ENCODE assay signal across 9 mouse cellular contexts in the genomic region with DNA sequence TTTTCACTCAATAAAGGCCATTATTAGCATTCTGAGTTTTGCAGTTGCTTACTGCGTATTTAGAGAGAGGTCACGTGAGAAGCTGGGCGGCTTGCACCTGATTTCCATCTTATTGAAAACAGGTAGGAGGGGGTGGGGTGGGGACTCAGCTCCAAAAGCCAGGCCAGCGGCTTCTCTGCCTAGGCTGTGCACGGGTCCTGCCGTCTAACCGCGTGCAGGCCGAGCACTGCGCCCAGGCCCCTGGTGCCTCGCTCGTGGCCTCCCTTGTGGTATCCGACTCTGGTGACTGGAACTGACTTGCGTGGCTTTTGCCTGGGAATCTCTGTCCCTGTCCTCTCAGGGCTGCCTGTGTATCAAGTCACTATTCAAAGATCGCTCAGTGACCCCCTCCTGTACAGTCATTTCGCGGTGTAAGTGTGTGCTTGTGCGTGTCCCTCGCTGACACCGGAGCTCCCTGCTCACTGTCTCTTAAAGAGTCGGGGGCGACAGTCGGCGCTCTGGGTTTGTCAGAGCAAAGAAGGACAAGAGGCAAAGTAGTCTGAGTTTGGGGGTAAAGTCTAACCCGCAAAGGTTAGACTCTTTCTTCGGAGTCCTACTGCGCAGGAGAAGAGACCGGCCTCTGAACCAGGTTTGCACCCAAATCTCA. TPM values are rescaled to one million over a fixed set of nuclear protein-coding genes. Genes with fewer than 3 reads are reported as not detected.
DNase-seq lines count a peak whose midpoint lies in the region; ATAC-seq lines count a peak whose summit lies in the region.
"Had no signal": no experiment of that assay in that cellular context is flagged by ENCODE, and none has a peak within 500 bp of the region (broad histone marks: within the 10 kb centered on the region; RNA-seq: fewer than 3 reads in every experiment).

No protein-coding gene starts in this region.

- H3K36me3 ChIP-seq in embryonic facial prominence, embryonic 15.5 days: no peaks in the 10 kb centered on the region
- no peaks in the 10 kb centered on the region for H3K36me3 ChIP-seq in hindbrain, embryonic 16.5 days (ENCODE audit: control insufficient read depth, insufficient read depth, low read length)
- no peaks in the 10 kb centered on the region for H3K36me3 ChIP-seq in limb, embryonic 13.5 days
- no peaks in the 10 kb centered on the region for H3K36me3 ChIP-seq in midbrain, embryonic 14.5 days (ENCODE audit: control insufficient read depth, insufficient read depth, low read length)

- H3K9ac ChIP-seq in embryonic facial prominence, embryonic 15.5 days: peak overlapping the region; percentile 78
- peak overlapping the region; percentile 76 for H3K9ac ChIP-seq in hindbrain, embryonic 16.5 days (ENCODE audit: low read depth, low read length)
- H3K9ac ChIP-seq in limb, embryonic 13.5 days: peak overlapping the region; percentile 78
- H3K9ac ChIP-seq in midbrain, embryonic 14.5 days (replicated peaks; ENCODE audit: low read length): peak overlapping the region; percentile 65

- H3K27me3 ChIP-seq in embryonic facial prominence, embryonic 15.5 days: peaks cover 38% of the 10 kb centered on the region
- H3K27me3 ChIP-seq in hindbrain, embryonic 16.5 days (replicated peaks; ENCODE audit: control insufficient read depth, insufficient read depth, low read length): peaks cover 9% of the 10 kb centered on the region
- H3K27me3 ChIP-seq in limb, embryonic 13.5 days: peaks cover 37% of the 10 kb centered on the region
- H3K27me3 ChIP-seq in midbrain, embryonic 14.5 days (ENCODE audit: control insufficient read depth, insufficient read depth, low read length): peaks cover 35% of the 10 kb centered on the region

- 0 out of 2 replicates have a peak, but pooled peaks have one; percentile 15 for ATAC-seq in embryonic facial prominence, embryonic 15.5 days (ENCODE audit: insufficient number of reproducible peaks, low FRiP score, low TSS enrichment, low read depth)
- ATAC-seq in hindbrain, embryonic 16.5 days: peak; percentile 32
- peak; percentile 15; the same call in 1 of the 2 replicates for ATAC-seq in limb, embryonic 13.5 days (ENCODE audit: low FRiP score, low read depth)
- 0 out of 2 replicates have a peak, but pooled peaks have one; percentile 1 for ATAC-seq in midbrain, embryonic 14.5 days (ENCODE audit: low FRiP score, low TSS enrichment)

- H3K4me2 ChIP-seq in embryonic facial prominence, embryonic 15.5 days (replicated peaks): peak overlapping the region; percentile 71
- peak overlapping the region; percentile 85 for H3K4me2 ChIP-seq in hindbrain, embryonic 16.5 days (ENCODE audit: low read length)
- H3K4me2 ChIP-seq in limb, embryonic 13.5 days (replicated peaks): peak overlapping the region; percentile 84
- H3K4me2 ChIP-seq in midbrain, embryonic 14.5 days (ENCODE audit: low read length): peak overlapping the region; percentile 85

- no peaks in the 10 kb centered on the region for H3K9me3 ChIP-seq in embryonic facial prominence, embryonic 15.5 days (replicated peaks)
- no peaks in the 10 kb centered on the region for H3K9me3 ChIP-seq in hindbrain, embryonic 16.5 days (ENCODE audit: control insufficient read depth, low read length)
- H3K9me3 ChIP-seq in limb, embryonic 13.5 days: no peaks in the 10 kb centered on the region
- H3K9me3 ChIP-seq in midbrain, embryonic 14.5 days (ENCODE audit: control insufficient read depth, low read length): no peaks in the 10 kb centered on the region

- H3K4me1 ChIP-seq in embryonic facial prominence, embryonic 15.5 days: peaks cover 50% of the 10 kb centered on the region
- peaks cover 20% of the 10 kb centered on the region for H3K4me1 ChIP-seq in hindbrain, embryonic 16.5 days (ENCODE audit: control insufficient read depth, insufficient read depth, low read depth, low read length)
- H3K4me1 ChIP-seq in limb, embryonic 13.5 days: peaks cover 45% of the 10 kb centered on the region
- H3K4me1 ChIP-seq in midbrain, embryonic 14.5 days (ENCODE audit: control insufficient read depth, insufficient read depth, low read length): peaks cover 14% of the 10 kb centered on the region

- peak overlapping the region; percentile 93 for H3K27ac ChIP-seq in embryonic facial prominence, embryonic 15.5 days (replicated peaks)
- peak overlapping the region; percentile 82 for H3K27ac ChIP-seq in hindbrain, embryonic 16.5 days (ENCODE audit: low read depth, low read length)
- peak overlapping the region; percentile 84; the same call in 1 of the 2 replicates for H3K27ac ChIP-seq in limb, embryonic 13.5 days
- peak overlapping the region; percentile 79 for H3K27ac ChIP-seq in midbrain, embryonic 14.5 days (replicated peaks; ENCODE audit: low read depth, low read length)

- peak overlapping the region; percentile 69 for H3K4me3 ChIP-seq in embryonic facial prominence, embryonic 15.5 days (replicated peaks)
- H3K4me3 ChIP-seq in hindbrain, embryonic 16.5 days (ENCODE audit: low read length): peak overlapping the region; percentile 59
- H3K4me3 ChIP-seq in limb, embryonic 13.5 days: peak overlapping the region; percentile 67
- H3K4me3 ChIP-seq in midbrain, embryonic 14.5 days (replicated peaks; ENCODE audit: low read depth, low read length): peak overlapping the region; percentile 62

- peak; percentile 52 for DNase-seq in right cerebral cortex, adult 18-20 months
- no peak for DNase-seq in right cerebral cortex, postnatal 4 days
- DNase-seq in adrenal gland, postnatal 25 days: peak; percentile 51
- peak; percentile 73 for DNase-seq in midbrain, embryonic 14.5 days
- peak; percentile 69 for DNase-seq in yolk sac, embryonic 10.5 days (ENCODE audit: low spot score)

- 2% methylated on average over 28 of the region's 28 CpGs for WGBS in embryonic facial prominence, embryonic 15.5 days
- 1% methylated on average over 28 of the region's 28 CpGs for WGBS in hindbrain, embryonic 16.5 days
- WGBS in limb, embryonic 13.5 days: under 1% methylated on average over 28 of the region's 28 CpGs
- WGBS in midbrain, embryonic 14.5 days: 1% methylated on average over 28 of the region's 28 CpGs

RNA-seq across cellular contexts. Expression of a gene that starts 16.7 kb away (rescaled TPM):
- 0.12 TPM in 1 of 2 replicates, not detected in the other for total RNA-seq in adrenal gland, postnatal 25 days (2021)
- polyA plus RNA-seq in embryonic facial prominence, embryonic 15.5 days (2015; fragmentation: Nextera tagmentation; extraction: Ambion mirVana): 0.08 TPM in 1 of 2 replicates, not detected in the other
- 10.8 and 11.8 TPM in 2 replicates for polyA plus RNA-seq in hindbrain, embryonic 16.5 days (2015; fragmentation: Nextera tagmentation; extraction: Ambion mirVana)
- 0.06 TPM in 1 of 2 replicates, not detected in the other for polyA plus RNA-seq in limb, embryonic 13.5 days (2015; fragmentation: Nextera tagmentation; extraction: Ambion mirVana)
- polyA plus RNA-seq in midbrain, embryonic 14.5 days (2014; fragmentation: Nextera tagmentation; extraction: Ambion mirVana): 5.0 TPM in 2 replicates
- total RNA-seq: neutrophil, adult 5-6 weeks had no signal
